Mouse (Mus musculus) kidney, adult 18-20 months (tissue): ENCODE data around the gene Stk32b.

Source experiments
- DNase-seq: peaks from one replicate; pipeline ENCODE4 v3.0.0; 2021

Gene Stk32b

GRCm38 (mm10) chr5:37506880-37507519, 210.0 kb downstream of the Stk32b start:
- no peak for DNase-seq

- DNase-seq, result no peak
Measured at GRCm38 (mm10) chr5:37494984-37495476, 221.9 kb downstream of the Stk32b start.

GRCm38 (mm10) chr5:37472025-37472608, 244.9 kb downstream of the Stk32b start:
- DNase-seq, result peak; percentile 46

- DNase-seq, result no peak
Measured at GRCm38 (mm10) chr5:37471584-37471983, 245.4 kb downstream of the Stk32b start.

- DNase-seq, result no peak
Measured at GRCm38 (mm10) chr5:37469031-37469430, 247.9 kb downstream of the Stk32b start.

- DNase-seq, result no peak
Measured at GRCm38 (mm10) chr5:37467646-37468045, 249.3 kb downstream of the Stk32b start.

GRCm38 (mm10) chr5:37465461-37465860, 251.5 kb downstream of the Stk32b start:
- DNase-seq, result peak; percentile 2

- DNase-seq, result no peak
Measured at GRCm38 (mm10) chr5:37458236-37458635, 258.7 kb downstream of the Stk32b start.

GRCm38 (mm10) chr5:37457831-37458230, 259.1 kb downstream of the Stk32b start:
- no peak for DNase-seq

GRCm38 (mm10) chr5:37457191-37457590, 259.8 kb downstream of the Stk32b start:
- DNase-seq, result no peak

GRCm38 (mm10) chr5:37456590-37456989, 260.4 kb downstream of the Stk32b start:
- DNase-seq, result no peak

- DNase-seq, result peak; percentile 56
Measured at GRCm38 (mm10) chr5:37447546-37447945, 269.4 kb downstream of the Stk32b start.

- DNase-seq, result no peak
Measured at GRCm38 (mm10) chr5:37442767-37443166, 274.2 kb downstream of the Stk32b start.

GRCm38 (mm10) chr5:37435417-37435816, 281.6 kb downstream of the Stk32b start:
- no peak for DNase-seq

GRCm38 (mm10) chr5:37427210-37427609, 289.8 kb downstream of the Stk32b start:
- DNase-seq, result no peak

GRCm38 (mm10) chr5:37419028-37419427, 297.9 kb downstream of the Stk32b start:
- no peak for DNase-seq
